Mouse (Mus musculus): Measurements from ENCODE around the gene Aaas.

DNA sequence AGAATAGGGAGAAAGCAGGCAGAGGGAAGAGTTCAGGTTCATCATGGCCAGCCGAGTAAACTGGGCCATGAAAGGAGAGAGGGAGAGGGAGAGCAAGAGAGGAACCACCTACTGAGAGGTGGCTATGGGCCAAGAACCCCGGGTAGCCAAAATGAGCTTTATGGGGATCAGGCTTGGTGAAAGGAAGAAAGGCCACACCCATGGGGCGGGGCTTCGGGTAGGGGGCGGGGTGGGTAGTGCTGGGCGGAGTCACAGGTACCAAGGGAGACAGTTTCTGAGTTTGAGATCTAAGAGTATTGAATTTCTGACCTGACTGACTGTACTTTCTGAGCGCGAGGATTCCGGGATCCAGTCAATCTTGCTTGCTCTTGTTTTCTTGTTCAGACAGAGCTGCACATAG, 36.1 kb upstream of the Aaas start:
- TF ChIP-seq POLR2A (IDR thresholded peaks at IDR 0.05; ENCODE audit: insufficient read depth, low read depth, low read length) (no peak), CTCF (IDR thresholded peaks at IDR 0.05) (no peak), EP300 (IDR thresholded peaks at IDR 0.05; ENCODE audit: insufficient read depth, low read depth, low read length) (no peak)
